In genomic region chr10:80557346-80557965, GRCm38 (mm10) we compare ENCODE assay signal across 8 mouse cellular contexts. TPM values are rescaled to one million over a fixed set of nuclear protein-coding genes. Genes with fewer than 3 reads are reported as not detected.
DNase-seq lines count a peak whose midpoint lies in the region; ATAC-seq and TF ChIP-seq lines count a peak whose summit lies in the region.

No protein-coding gene starts in this region.

- H3K9me3 ChIP-seq in heart, embryonic 11.5 days (replicated peaks; ENCODE audit: control insufficient read depth, low read length), result no peaks in the 10 kb centered on the region
- H3K9me3 ChIP-seq in heart, postnatal 0 days (replicated peaks; ENCODE audit: control insufficient read depth, low read length), result no peaks in the 10 kb centered on the region
- no peaks in the 10 kb centered on the region for H3K9me3 ChIP-seq in stomach, embryonic 15.5 days

- TF ChIP-seq CTCF in heart, postnatal 0 days (IDR thresholded peaks at IDR 0.05; ENCODE audit: low read depth), result peak; percentile 68

- no peak for TF ChIP-seq EP300 in heart, postnatal 0 days (IDR thresholded peaks at IDR 0.05; ENCODE audit: low read depth)

- intact Hi-C loops in left cerebral cortex, postnatal 14 days (cut with DNase I), result no loop called here

- no peaks in the 10 kb centered on the region for H3K27me3 ChIP-seq in heart, embryonic 11.5 days (ENCODE audit: control insufficient read depth, insufficient read depth, low read length)
- H3K27me3 ChIP-seq in heart, postnatal 0 days (ENCODE audit: control insufficient read depth, insufficient read depth, low read length), result no peaks in the 10 kb centered on the region
- H3K27me3 ChIP-seq in stomach, embryonic 15.5 days (replicated peaks), result no peaks in the 10 kb centered on the region

- H3K9ac ChIP-seq in heart, embryonic 11.5 days (ENCODE audit: low read depth, low read length), result no peak overlapping the region
- H3K9ac ChIP-seq in heart, postnatal 0 days (replicated peaks; ENCODE audit: low read depth, low read length), result no peak overlapping the region
- no peak overlapping the region for H3K9ac ChIP-seq in stomach, embryonic 15.5 days

- peaks cover 47% of the 10 kb centered on the region for H3K4me1 ChIP-seq in heart, embryonic 11.5 days (ENCODE audit: control insufficient read depth, insufficient read depth, low read length)
- H3K4me1 ChIP-seq in heart, postnatal 0 days (ENCODE audit: control insufficient read depth, insufficient read depth), result peaks cover 27% of the 10 kb centered on the region
- H3K4me1 ChIP-seq in stomach, embryonic 15.5 days, result peaks cover 35% of the 10 kb centered on the region

- no peak for ATAC-seq in heart, embryonic 11.5 days (replicated peaks; ENCODE audit: insufficient number of reproducible peaks, low FRiP score, low TSS enrichment)
- ATAC-seq in heart, postnatal 0 days (ENCODE audit: insufficient read depth, low read depth), result no peak
- ATAC-seq in stomach, embryonic 15.5 days (ENCODE audit: insufficient read depth, low FRiP score, low read depth), result no peak

- DNase-seq in heart, adult 11 months, result peak; percentile 96
- peak; percentile 86 for DNase-seq in adipocyte (ENCODE audit: low spot score)
- peak; percentile 80 for DNase-seq in embryo, embryonic 10.5 days (ENCODE audit: low spot score)
- DNase-seq in heart, postnatal 0 days (ENCODE audit: low spot score), result peak; percentile 60
- DNase-seq in left cerebral cortex, postnatal 14 days (ENCODE audit: low spot score in 2 of 2), result peak; percentile 75
- DNase-seq in mesoderm, embryonic 11.5 days (ENCODE audit: low read depth, low spot score), result peak; percentile 75

- H3K4me3 ChIP-seq in heart, embryonic 11.5 days (ENCODE audit: low read depth, low read length), result no peak overlapping the region
- H3K4me3 ChIP-seq in heart, postnatal 0 days (ENCODE audit: low read depth, low read length), result no peak overlapping the region
- no peak overlapping the region for H3K4me3 ChIP-seq in stomach, embryonic 15.5 days (replicated peaks)

- no peak overlapping the region for H3K4me2 ChIP-seq in heart, embryonic 11.5 days
- H3K4me2 ChIP-seq in heart, postnatal 0 days (ENCODE audit: low read depth, low read length), result no peak overlapping the region
- peak overlapping the region; percentile 16 for H3K4me2 ChIP-seq in stomach, embryonic 15.5 days

- no peak overlapping the region for H3K27ac ChIP-seq in heart, embryonic 11.5 days (ENCODE audit: low read depth, low read length)
- H3K27ac ChIP-seq in heart, postnatal 0 days (ENCODE audit: low read depth), result no peak overlapping the region
- H3K27ac ChIP-seq in stomach, embryonic 15.5 days, result no peak overlapping the region

- no peaks in the 10 kb centered on the region for H3K36me3 ChIP-seq in heart, embryonic 11.5 days (ENCODE audit: control insufficient read depth, insufficient read depth, low read length)
- no peaks in the 10 kb centered on the region for H3K36me3 ChIP-seq in heart, postnatal 0 days (replicated peaks; ENCODE audit: control insufficient read depth, insufficient read depth, low read length)
- no peaks in the 10 kb centered on the region for H3K36me3 ChIP-seq in stomach, embryonic 15.5 days

- WGBS in heart, embryonic 11.5 days (ENCODE audit: insufficient replicate concordance), result 30% methylated on average over 5 of the region's 5 CpGs
- WGBS in heart, postnatal 0 days, result 22% methylated on average over 5 of the region's 5 CpGs
- 32% methylated on average over 5 of the region's 5 CpGs for WGBS in stomach, embryonic 15.5 days

RNA-seq across cellular contexts. Expression of gene Rexo1, which starts 3.9 kb away (rescaled TPM):
- polyA plus RNA-seq in heart, embryonic 11.5 days (2014; fragmentation: Nextera tagmentation; extraction: Ambion mirVana), result 18.0 and 18.1 TPM in 2 replicates
- total RNA-seq in heart, postnatal 0 days (2014; rRNA removed; ENCODE audit: low replicate concordance), result 13.1 and 17.6 TPM in 2 replicates
- 7.6 TPM in 2 replicates for polyA plus RNA-seq in heart, postnatal 0 days (2015; fragmentation: Nextera tagmentation; extraction: Ambion mirVana)
- total RNA-seq in left cerebral cortex, postnatal 14 days (2021), result 10 to 100 TPM; 44.5 to 46.3 TPM
- polyA plus RNA-seq in stomach, embryonic 15.5 days (2015; fragmentation: Nextera tagmentation; extraction: Ambion mirVana), result 23.2 and 23.3 TPM in 2 replicates

RNA-seq across cellular contexts. Expression of gene Atp8b3, which starts 18.5 kb away (rescaled TPM):
- polyA plus RNA-seq in heart, embryonic 11.5 days (2014; fragmentation: Nextera tagmentation; extraction: Ambion mirVana), result 0.09 TPM in 1 of 2 replicates, not detected in the other
- not detected in 2 replicates for total RNA-seq in heart, postnatal 0 days (2014; rRNA removed; ENCODE audit: low replicate concordance)
- polyA plus RNA-seq in heart, postnatal 0 days (2015; fragmentation: Nextera tagmentation; extraction: Ambion mirVana), result not detected in 2 replicates
- under 1 TPM; 0.15 TPM for total RNA-seq in left cerebral cortex, postnatal 14 days (2021)
- polyA plus RNA-seq in stomach, embryonic 15.5 days (2015; fragmentation: Nextera tagmentation; extraction: Ambion mirVana), result 0.19 and 0.32 TPM in 2 replicates

RNA-seq across cellular contexts. Expression of gene Klf16, which starts 19.7 kb away (rescaled TPM):
- polyA plus RNA-seq in heart, embryonic 11.5 days (2014; fragmentation: Nextera tagmentation; extraction: Ambion mirVana), result 4.9 and 5.5 TPM in 2 replicates
- total RNA-seq in heart, postnatal 0 days (2014; rRNA removed; ENCODE audit: low replicate concordance), result 9.3 TPM in 2 replicates
- polyA plus RNA-seq in heart, postnatal 0 days (2015; fragmentation: Nextera tagmentation; extraction: Ambion mirVana), result 3.1 and 3.5 TPM in 2 replicates
- total RNA-seq in left cerebral cortex, postnatal 14 days (2021), result 10 to 100 TPM; 46.7 to 48.0 TPM
- 9.3 and 10.3 TPM in 2 replicates for polyA plus RNA-seq in stomach, embryonic 15.5 days (2015; fragmentation: Nextera tagmentation; extraction: Ambion mirVana)

RNA-seq across cellular contexts. Expression of gene Abhd17a, which starts 32.7 kb away (rescaled TPM):
- polyA plus RNA-seq in heart, embryonic 11.5 days (2014; fragmentation: Nextera tagmentation; extraction: Ambion mirVana), result 94.3 and 100 TPM in 2 replicates
- 194 and 462 TPM in 2 replicates for total RNA-seq in heart, postnatal 0 days (2014; rRNA removed; ENCODE audit: low replicate concordance)
- 88.2 and 88.6 TPM in 2 replicates for polyA plus RNA-seq in heart, postnatal 0 days (2015; fragmentation: Nextera tagmentation; extraction: Ambion mirVana)
- total RNA-seq in left cerebral cortex, postnatal 14 days (2021), result 100 to 1,000 TPM; 212 to 220 TPM
- 102 and 103 TPM in 2 replicates for polyA plus RNA-seq in stomach, embryonic 15.5 days (2015; fragmentation: Nextera tagmentation; extraction: Ambion mirVana)

RNA-seq across cellular contexts. Expression of gene Scamp4, which starts 45.2 kb away (rescaled TPM):
- 76.9 and 78.1 TPM in 2 replicates for polyA plus RNA-seq in heart, embryonic 11.5 days (2014; fragmentation: Nextera tagmentation; extraction: Ambion mirVana)
- total RNA-seq in heart, postnatal 0 days (2014; rRNA removed; ENCODE audit: low replicate concordance), result 25.8 and 44.5 TPM in 2 replicates
- polyA plus RNA-seq in heart, postnatal 0 days (2015; fragmentation: Nextera tagmentation; extraction: Ambion mirVana), result 39.2 and 39.8 TPM in 2 replicates
- total RNA-seq in left cerebral cortex, postnatal 14 days (2021), result 10 to 100 TPM; 35.8 to 39.3 TPM
- 86.1 and 93.0 TPM in 2 replicates for polyA plus RNA-seq in stomach, embryonic 15.5 days (2015; fragmentation: Nextera tagmentation; extraction: Ambion mirVana)
